Mouse (Mus musculus) myocyte (in vitro differentiated cells): ENCODE results near the gene Mrps6.

Source experiments
- POLR2A ChIP-seq: IDR thresholded peaks from one replicate; pipeline ENCODE4 v1.6.1; 2011; ENCODE audit warnings: low read depth, mild to moderate bottlenecking, control low read depth, moderate library complexity; ENCODE audit not compliant: insufficient read length
- POLR2AphosphoS2 ChIP-seq: IDR thresholded peaks from one replicate; pipeline ENCODE4 v1.6.1; 2011; ENCODE audit warnings: low read depth, control low read depth; ENCODE audit not compliant: insufficient read length
- SRF ChIP-seq: IDR thresholded peaks from one replicate; pipeline ENCODE4 v1.6.1; 2011; ENCODE audit warnings: low read depth; ENCODE audit not compliant: control insufficient read depth, insufficient read length
- TCF12 ChIP-seq: IDR thresholded peaks from one replicate; pipeline ENCODE4 v1.6.1; 2011; ENCODE audit warnings: mild to moderate bottlenecking, control low read depth; ENCODE audit not compliant: poor library complexity, insufficient read depth, severe bottlenecking

- no peak for TF ChIP-seq POLR2A
- TF ChIP-seq TCF12 = no peak
- TF ChIP-seq SRF = no peak
- TF ChIP-seq POLR2AphosphoS2 = no peak
Observed at GRCm38 (mm10) chr16:92076797-92077196, 18.7 kb downstream of the Mrps6 start.
